Mouse (Mus musculus) CH12.LX (cell line): Measurements from ENCODE around the gene Col23a1. TPM values are rescaled to one million over a fixed set of nuclear protein-coding genes. Genes with fewer than 3 reads are reported as not detected.

Source experiments
- DNase-seq: peaks from one replicate; pipeline ENCODE4 v3.0.0-alpha.2; 2013; ENCODE audit errors: extremely low read depth
- H3K27ac ChIP-seq: 2 replicates; pipeline ENCODE4 v1.5.1; 2012; ENCODE audit warnings: low read depth, mild to moderate bottlenecking, control low read depth, moderate library complexity; ENCODE audit not compliant: insufficient read depth
- H3K27me3 ChIP-seq: replicated peaks from 2 replicates; pipeline ENCODE3; 2012; ENCODE audit warnings: inconsistent platforms
- H3K36me3 ChIP-seq, 2 experiments: replicated peaks in 1 of 2; 2 replicates each; pipeline versions ENCODE3 to v1.6.1; 2012; ENCODE audit warnings: inconsistent platforms in 1 of 2, low read length in 1 of 2, mild to moderate bottlenecking in 1 of 2, mixed read lengths in 1 of 2, moderate library complexity in 1 of 2; ENCODE audit not compliant: control insufficient read depth in 1 of 2, insufficient read depth in 1 of 2
- H3K4me1 ChIP-seq, 2 experiments: 2 replicates each; pipeline ENCODE4 v1.6.1; 2012; ENCODE audit warnings: inconsistent platforms in 1 of 2, moderate library complexity in 1 of 2; ENCODE audit not compliant: insufficient read depth in 2 of 2, control insufficient read depth in 1 of 2
- H3K4me2 ChIP-seq: 2 replicates; pipeline ENCODE4 v1.6.1; 2012; ENCODE audit warnings: low read depth, mild to moderate bottlenecking, control low read depth; ENCODE audit not compliant: poor library complexity, insufficient read depth, severe bottlenecking
- H3K4me3 ChIP-seq, 3 experiments: fragments of 150-350 bp in 1 of 3; sonication (generic) in 1 of 3; replicated peaks in 1 of 3; 2 replicates each; pipeline versions ENCODE3 to v1.5.1; 2011 to 2012; ENCODE audit warnings: low read depth in 2 of 3, low read length in 2 of 3, mild to moderate bottlenecking in 2 of 3, moderate library complexity in 2 of 3, control low read depth in 1 of 3, improper control_type of control experiment in 1 of 3, inconsistent platforms in 1 of 3, mixed read lengths in 1 of 3; ENCODE audit not compliant: poor library complexity in 1 of 3
- H3K79me2 ChIP-seq: replicated peaks from 2 replicates; pipeline ENCODE4 v1.6.1; 2012; ENCODE audit warnings: mild to moderate bottlenecking, moderate library complexity; ENCODE audit not compliant: control insufficient read depth, poor library complexity, insufficient read depth, severe bottlenecking; ENCODE audit errors: extremely low read depth
- H3K9ac ChIP-seq: 2 replicates; pipeline ENCODE4 v1.6.1; 2012; ENCODE audit warnings: low read depth, mild to moderate bottlenecking, control low read depth, moderate library complexity; ENCODE audit not compliant: insufficient read depth
- H3K9me3 ChIP-seq: replicated peaks from 2 replicates; pipeline ENCODE3; 2012; ENCODE audit warnings: low read length, inconsistent platforms, mixed read lengths
- CHD1 ChIP-seq: IDR thresholded peaks from 2 replicates; pipeline ENCODE4 v1.6.1; 2012; ENCODE audit warnings: low read depth, low read length, improper control_type of control experiment, inconsistent platforms
- CTCF ChIP-seq, 2 experiments: IDR thresholded peaks in 1 of 2; conservative IDR thresholded peaks in 1 of 2; 2 replicates each; pipeline ENCODE4 v1.5.1; 2011 to 2012; ENCODE audit warnings: low read depth in 2 of 2, low read length in 2 of 2, improper control_type of control experiment in 1 of 2, inconsistent platforms in 1 of 2, mild to moderate bottlenecking in 1 of 2, moderate library complexity in 1 of 2
- ELF1 ChIP-seq: IDR thresholded peaks from 2 replicates; pipeline ENCODE4 v1.6.1; 2014; ENCODE audit warnings: low read depth, mild to moderate bottlenecking, inconsistent platforms, low read length, improper control_type of control experiment
- ETS1 ChIP-seq: conservative IDR thresholded peaks from 2 replicates; pipeline ENCODE4 v1.6.1; 2012; ENCODE audit warnings: low read depth, mild to moderate bottlenecking, inconsistent platforms, low read length, improper control_type of control experiment, moderate library complexity
- MAFK ChIP-seq: IDR thresholded peaks from 2 replicates; pipeline ENCODE4 v1.6.1; 2011; ENCODE audit warnings: low read length, improper control_type of control experiment; ENCODE audit not compliant: insufficient replicate concordance
- MAX ChIP-seq: IDR thresholded peaks from 2 replicates; pipeline ENCODE4 v1.6.1; 2011; ENCODE audit warnings: low read length, improper control_type of control experiment
- MAZ ChIP-seq: IDR thresholded peaks from 2 replicates; pipeline ENCODE4 v1.6.1; 2012; ENCODE audit warnings: low read depth, mild to moderate bottlenecking, inconsistent platforms, low read length, improper control_type of control experiment, moderate library complexity
- MEF2A ChIP-seq: IDR thresholded peaks from 2 replicates; pipeline ENCODE4 v1.6.1; 2014; ENCODE audit warnings: low read depth, mild to moderate bottlenecking, inconsistent platforms, low read length, improper control_type of control experiment, borderline replicate concordance
- NELFE ChIP-seq: IDR thresholded peaks from 2 replicates; pipeline ENCODE4 v1.6.1; 2011; ENCODE audit warnings: low read depth, low read length, improper control_type of control experiment
- NRF1 ChIP-seq: IDR thresholded peaks from 2 replicates; pipeline ENCODE4 v1.6.1; 2014; ENCODE audit warnings: low read depth, mild to moderate bottlenecking, inconsistent platforms, low read length, improper control_type of control experiment, moderate library complexity
- POLR2A ChIP-seq: IDR thresholded peaks from 2 replicates; pipeline ENCODE4 v1.6.1; 2011; ENCODE audit warnings: low read depth, mild to moderate bottlenecking, improper control_type of control experiment, low read length
- POLR2AphosphoS2 ChIP-seq: IDR thresholded peaks from 2 replicates; pipeline ENCODE4 v1.6.1; 2011; ENCODE audit warnings: low read depth, low read length, improper control_type of control experiment
- RAD21 ChIP-seq: IDR thresholded peaks from 2 replicates; pipeline ENCODE4 v1.6.1; 2011; ENCODE audit warnings: low read depth, mild to moderate bottlenecking, low read length, improper control_type of control experiment, moderate library complexity
- TBP ChIP-seq: conservative IDR thresholded peaks from 2 replicates; pipeline ENCODE4 v1.6.1; 2011; ENCODE audit warnings: low read depth, low read length, improper control_type of control experiment
- TCF12 ChIP-seq: IDR thresholded peaks from 2 replicates; pipeline ENCODE4 v1.6.1; 2014; ENCODE audit warnings: low read depth, mild to moderate bottlenecking, inconsistent platforms, low read length, improper control_type of control experiment
- UBTF ChIP-seq: IDR thresholded peaks from 2 replicates; pipeline ENCODE4 v1.6.1; 2012; ENCODE audit warnings: low read depth, mild to moderate bottlenecking, inconsistent platforms, low read length, improper control_type of control experiment, moderate library complexity
- USF2 ChIP-seq: conservative IDR thresholded peaks from 2 replicates; pipeline ENCODE4 v1.6.1; 2011; ENCODE audit warnings: low read depth, low read length, improper control_type of control experiment
- ZC3H11A ChIP-seq: IDR thresholded peaks from 2 replicates; pipeline ENCODE4 v1.6.1; 2012; ENCODE audit warnings: low read depth, mild to moderate bottlenecking, inconsistent platforms, low read length, improper control_type of control experiment
- ZMIZ1 ChIP-seq: IDR thresholded peaks from 2 replicates; pipeline ENCODE4 v1.6.1; 2012; ENCODE audit warnings: low read depth, mild to moderate bottlenecking, inconsistent platforms, low read length, improper control_type of control experiment
- ZNF384 ChIP-seq: IDR thresholded peaks from 2 replicates; pipeline ENCODE4 v1.6.1; 2012; ENCODE audit warnings: low read depth, low read length, improper control_type of control experiment, inconsistent platforms
- dilution Hi-C: fragments of 300-500 bp; cut with MboI; formaldehyde crosslinking; loops from 2 replicates; pipeline ENCODE4 v1.14.3; 2020; ENCODE audit warnings: low sequenced_read_pairs; ENCODE audit not compliant: extremely low pct_unique_long_range_greater_than_20kb, extremely low pct_ligation_motif_present
- in situ Hi-C: fragments of 300-500 bp; cut with MboI; formaldehyde crosslinking; loops from 3 replicates; pipeline ENCODE4 v1.14.3; 2019; ENCODE audit warnings: low sequenced_read_pairs, low pct_ligation_motif_present, low pct_unique_long_range_greater_than_20kb, mixed read lengths
- polyA plus RNA-seq: library from polyadenylated mRNA; unstranded; fragments of >175 nt; gene quantifications from 2 replicates; pipeline ENCODE4 v1.2.1, GENCODE M21; 2012; ENCODE audit warnings: low read depth; ENCODE audit not compliant: insufficient read length
- total RNA-seq, 2 experiments: library from RNA; depleted of rRNA; stranded (reverse); fragments of 300-350 nt in 1 of 2; fragments of >200 nt in 1 of 2; gene quantifications; 2 replicates each; pipeline ENCODE4 v1.2.3; 2012 to 2014

Col23a1 gene
- total and polyA plus RNA-seq, 3 experiments: 0.04 to 0.20 (median 0.08) TPM

- dilution Hi-C loops: no loop called here
- H3K4me2 ChIP-seq: no peak overlapping the region
- no peaks in the 10 kb centered on the region for H3K36me3 ChIP-seq
- DNase-seq: no peak
- no peak overlapping the region for H3K27ac ChIP-seq
- no peak overlapping the region for H3K4me3 ChIP-seq
- no peak overlapping the region for H3K9ac ChIP-seq
- H3K4me1 ChIP-seq: no peaks in the 10 kb centered on the region
- no peaks in the 10 kb centered on the region for H3K79me2 ChIP-seq
- peaks cover 77% of the 10 kb centered on the region for H3K27me3 ChIP-seq
- peaks cover 13% of the 10 kb centered on the region for H3K9me3 ChIP-seq
- TF ChIP-seq POLR2A (no peak), CTCF (conservative IDR thresholded peaks at IDR 0.05 in 1 of 2, IDR thresholded peaks at IDR 0.05 in 1 of 2; ENCODE audit: low read depth in 2 of 2, low read length in 2 of 2) (no peak), RAD21 (no peak)
- in situ Hi-C loops: no loop called here
Observed at GRCm38 (mm10) chr11:51298691-51299090, 9.0 kb downstream of the Col23a1 start.

- H3K9me3 ChIP-seq: no peaks in the 10 kb centered on the region
- H3K27ac ChIP-seq: no peak overlapping the region
- in situ Hi-C loops: no loop called here
- TF ChIP-seq CTCF (conservative IDR thresholded peaks at IDR 0.05 in 1 of 2, IDR thresholded peaks at IDR 0.05 in 1 of 2; ENCODE audit: low read depth in 2 of 2, low read length in 2 of 2) (no peak), USF2 (no peak), MAX (no peak), UBTF (no peak), TCF12 (no peak), RAD21 (no peak), ELF1 (no peak), CHD1 (no peak), TBP (no peak), ZNF384 (no peak), MEF2A (no peak), ETS1 (no peak), MAZ (no peak), NELFE (no peak), ZC3H11A (no peak), POLR2AphosphoS2 (no peak), ZMIZ1 (no peak), MAFK (no peak), NRF1 (no peak)
- H3K79me2 ChIP-seq: no peaks in the 10 kb centered on the region
- no peak overlapping the region for H3K9ac ChIP-seq
- no peak overlapping the region for H3K4me3 ChIP-seq
- dilution Hi-C loops: no loop called here
- no peaks in the 10 kb centered on the region for H3K4me1 ChIP-seq
- H3K36me3 ChIP-seq: no peaks in the 10 kb centered on the region
- no peak overlapping the region for H3K4me2 ChIP-seq
- H3K27me3 ChIP-seq: peaks cover 66% of the 10 kb centered on the region
- no peak for DNase-seq
Observed at GRCm38 (mm10) chr11:51302396-51302795, 12.7 kb downstream of the Col23a1 start.
